Mouse (Mus musculus) thymus, postnatal 25 days (tissue): Measurements from ENCODE around the gene Llph.

ENCODE experiments used
- DNase-seq: peaks from one replicate; pipeline ENCODE4 v3.0.0; 2022

The Llph gene

GRCm38 (mm10) chr10:120280375-120280774 is 53.5 kb downstream of the Llph start:
- DNase-seq, result no peak

- no peak for DNase-seq
Observed at GRCm38 (mm10) chr10:120281700-120282099, 54.8 kb downstream of the Llph start.
